Mouse (Mus musculus) lung, postnatal 0 days (tissue): Measurements from ENCODE around the gene Scd4.

Source experiments
- CTCF ChIP-seq: IDR thresholded peaks from 2 replicates; pipeline ENCODE4 v1.5.1; 2016; ENCODE audit warnings: antibody characterized with exemption, mild to moderate bottlenecking
- EP300 ChIP-seq: IDR thresholded peaks from 2 replicates; pipeline ENCODE4 v1.6.1; 2016; ENCODE audit warnings: antibody characterized with exemption, mild to moderate bottlenecking, control low read depth

GRCm38 (mm10) chr19:44309351-44310154, 23.3 kb upstream of the Scd4 start:
- TF ChIP-seq CTCF (peak; percentile 31), EP300 (no peak)
